8 mouse cellular contexts compared by ENCODE assay signal in genomic region chr19:3769533-3769932, GRCm38 (mm10). TPM values are rescaled to one million over a fixed set of nuclear protein-coding genes. Genes with fewer than 3 reads are reported as not detected.
DNase-seq lines count a peak whose midpoint lies in the region; ATAC-seq and TF ChIP-seq lines count a peak whose summit lies in the region.

No protein-coding gene starts in this region.

- intact Hi-C loops in heart, postnatal 25 days (cut with DNase I) = loop anchor here (5.0 kb wide), 2 partner anchors 83 to 213 kb away; partner anchors contain the start of gene Chka

- in situ Hi-C loops in Patski (cut with MboI; ENCODE audit: low pct_unique_long_range_greater_than_20kb) = no loop called here

- peak; percentile 22 for TF ChIP-seq CTCF in Patski (IDR thresholded peaks at IDR 0.05)
- no peak for TF ChIP-seq CTCF in heart, postnatal 0 days (IDR thresholded peaks at IDR 0.05; ENCODE audit: low read depth)

- H3K36me3 ChIP-seq in heart, embryonic 13.5 days = peaks cover 14% of the 10 kb centered on the region
- H3K36me3 ChIP-seq in heart, postnatal 0 days (replicated peaks; ENCODE audit: control insufficient read depth, insufficient read depth, low read length) = no peaks in the 10 kb centered on the region
- no peaks in the 10 kb centered on the region; the same call in 1 of the 2 replicates for H3K36me3 ChIP-seq in midbrain, embryonic 11.5 days (ENCODE audit: control insufficient read depth, insufficient read depth, low read length)

- 84% methylated on average over 6 of the region's 6 CpGs for WGBS in heart, embryonic 13.5 days
- 81% methylated on average over 6 of the region's 6 CpGs for WGBS in heart, postnatal 0 days
- 87% methylated on average over 6 of the region's 6 CpGs for WGBS in midbrain, embryonic 11.5 days

- H3K27ac ChIP-seq in heart, embryonic 13.5 days (replicated peaks) = peak overlapping the region; percentile 100; the same call in 1 of the 2 replicates
- H3K27ac ChIP-seq in heart, postnatal 0 days (ENCODE audit: low read depth) = peak overlapping the region; percentile 100
- no peak overlapping the region for H3K27ac ChIP-seq in midbrain, embryonic 11.5 days (ENCODE audit: low read depth, low read length)

- DNase-seq in heart, postnatal 25 days (ENCODE audit: low spot score) = no peak
- DNase-seq in Patski (ENCODE audit: low read depth, low spot score) = no peak
- DNase-seq in heart, postnatal 0 days (ENCODE audit: low spot score) = no peak
- DNase-seq in midbrain, embryonic 11.5 days (ENCODE audit: low spot score, missing footprints) = no peak
- DNase-seq in embryo, embryonic 10 days (ENCODE audit: low spot score) = no peak
- no peak for DNase-seq in lung, postnatal 14 days

- CTCF ChIA-PET in Patski (lab: Charles Lee) = interaction anchor here (1.3 kb wide), 1 partner anchor 22 kb away, joined by 4 read pairs; no protein-coding TSS in a partner anchor

- H3K27me3 ChIP-seq in heart, embryonic 13.5 days (replicated peaks) = peaks cover 9% of the 10 kb centered on the region; the same call in 1 of the 2 replicates
- peaks cover 3% of the 10 kb centered on the region for H3K27me3 ChIP-seq in Patski
- no peaks in the 10 kb centered on the region for H3K27me3 ChIP-seq in heart, postnatal 0 days (ENCODE audit: control insufficient read depth, insufficient read depth, low read length)
- H3K27me3 ChIP-seq in midbrain, embryonic 11.5 days (ENCODE audit: control insufficient read depth, insufficient read depth, low read length) = no peaks in the 10 kb centered on the region

- H3K9ac ChIP-seq in heart, embryonic 13.5 days = peak overlapping the region; percentile 100
- H3K9ac ChIP-seq in heart, postnatal 0 days (replicated peaks; ENCODE audit: low read depth, low read length) = no peak overlapping the region; the same call in 1 of the 2 replicates
- H3K9ac ChIP-seq in midbrain, embryonic 11.5 days (ENCODE audit: low read length) = no peak overlapping the region

- no peak for TF ChIP-seq EP300 in heart, postnatal 0 days (IDR thresholded peaks at IDR 0.05; ENCODE audit: low read depth)

- peaks cover 23% of the 10 kb centered on the region for H3K4me1 ChIP-seq in heart, embryonic 13.5 days
- H3K4me1 ChIP-seq in heart, postnatal 0 days (ENCODE audit: control insufficient read depth, insufficient read depth) = peaks cover 15% of the 10 kb centered on the region
- H3K4me1 ChIP-seq in midbrain, embryonic 11.5 days (ENCODE audit: control insufficient read depth, insufficient read depth, low read length) = peaks cover 13% of the 10 kb centered on the region

- ATAC-seq in heart, embryonic 13.5 days (ENCODE audit: extremely low read depth, insufficient number of reproducible peaks, low FRiP score, low TSS enrichment) = no peak
- no peak for ATAC-seq in Patski
- ATAC-seq in heart, postnatal 0 days (ENCODE audit: insufficient read depth, low read depth) = no peak
- ATAC-seq in midbrain, embryonic 11.5 days (ENCODE audit: low FRiP score) = no peak
- ATAC-seq in megakaryocyte progenitor cell, adult 5-6 weeks (replicated peaks; ENCODE audit: poor library complexity) = no peak

- peak overlapping the region; percentile 79 for H3K4me2 ChIP-seq in heart, embryonic 13.5 days
- peak overlapping the region; percentile 94 for H3K4me2 ChIP-seq in heart, postnatal 0 days (ENCODE audit: low read depth, low read length)
- peak overlapping the region; percentile 95 for H3K4me2 ChIP-seq in midbrain, embryonic 11.5 days

- POLR2A ChIA-PET in Patski (lab: Charles Lee) = no interaction called here

- no peaks in the 10 kb centered on the region for H3K9me3 ChIP-seq in heart, embryonic 13.5 days
- H3K9me3 ChIP-seq in heart, postnatal 0 days (replicated peaks; ENCODE audit: control insufficient read depth, low read length) = no peaks in the 10 kb centered on the region
- H3K9me3 ChIP-seq in midbrain, embryonic 11.5 days (ENCODE audit: control insufficient read depth, low read length) = no peaks in the 10 kb centered on the region

- peak overlapping the region; percentile 97 for H3K4me3 ChIP-seq in heart, embryonic 13.5 days
- peak overlapping the region; percentile 87 for H3K4me3 ChIP-seq in heart, postnatal 0 days (ENCODE audit: low read depth, low read length)
- H3K4me3 ChIP-seq in midbrain, embryonic 11.5 days (ENCODE audit: low read depth, low read length) = peak overlapping the region; percentile 99

RNA-seq across cellular contexts. Expression of gene Kmt5b, which starts 2.3 kb away (rescaled TPM):
- polyA plus RNA-seq in heart, embryonic 13.5 days (2015; fragmentation: Nextera tagmentation; extraction: Ambion mirVana) = 17.7 and 17.9 TPM in 2 replicates
- 10 to 100 TPM; 30.4 to 35.6 TPM for total RNA-seq in heart, postnatal 25 days (2021)
- polyA plus RNA-seq in Patski (2021) = 35.0 TPM
- total RNA-seq in heart, postnatal 0 days (2014; rRNA removed; ENCODE audit: low replicate concordance) = 25.6 and 27.9 TPM in 2 replicates
- 15.5 and 16.2 TPM in 2 replicates for polyA plus RNA-seq in heart, postnatal 0 days (2015; fragmentation: Nextera tagmentation; extraction: Ambion mirVana)
- polyA plus RNA-seq in midbrain, embryonic 11.5 days (2014; fragmentation: Nextera tagmentation; extraction: Ambion mirVana) = 40.3 and 45.1 TPM in 2 replicates
- total RNA-seq in megakaryocyte progenitor cell, adult 5-6 weeks (2015) = 20.1 and 21.9 TPM in 2 replicates
- 29.5 and 42.7 TPM in 2 replicates for total RNA-seq in megakaryocyte progenitor cell, adult 5-6 weeks (2017)
